Mouse (Mus musculus) MEL (cell line): ENCODE results near the gene Dolpp1. TPM values are rescaled to one million over a fixed set of nuclear protein-coding genes. Genes with fewer than 3 reads are reported as not detected.

ENCODE experiments used
- DNase-seq: peaks from one replicate; pipeline ENCODE4 v3.0.0; 2011; ENCODE audit warnings: low read depth, low spot score
- H3K27ac ChIP-seq: 2 replicates; pipeline ENCODE4 v1.5.1; 2012; ENCODE audit warnings: low read depth, mild to moderate bottlenecking, control low read depth, low read length, moderate library complexity; ENCODE audit not compliant: control insufficient read depth
- H3K27me3 ChIP-seq, 2 experiments: fragments of 150-350 bp in 1 of 2; sonication (generic) in 1 of 2; 2 replicates each; pipeline ENCODE4 v1.6.1; 2012; ENCODE audit warnings: low read length in 2 of 2, mild to moderate bottlenecking in 2 of 2, improper control_type of control experiment in 1 of 2, moderate library complexity in 1 of 2; ENCODE audit not compliant: insufficient read depth in 2 of 2, control insufficient read depth in 1 of 2
- H3K36me3 ChIP-seq, 2 experiments: 2 replicates each; pipeline ENCODE4 v1.6.1; 2012 to 2014; ENCODE audit warnings: low read length in 2 of 2, improper control_type of control experiment in 1 of 2, inconsistent platforms in 1 of 2, mild to moderate bottlenecking in 1 of 2; ENCODE audit not compliant: insufficient read depth in 2 of 2, control insufficient read depth in 1 of 2
- H3K4me1 ChIP-seq, 2 experiments: fragments of 150-350 bp in 1 of 2; sonication (generic) in 1 of 2; 2 replicates each; pipeline ENCODE4 v1.6.1; 2012; ENCODE audit warnings: low read length in 2 of 2, improper control_type of control experiment in 1 of 2, mild to moderate bottlenecking in 1 of 2; ENCODE audit not compliant: insufficient read depth in 2 of 2, control insufficient read depth in 1 of 2
- H3K4me3 ChIP-seq, 2 experiments: fragments of 150-350 bp in 1 of 2; sonication (generic) in 1 of 2; 2 replicates each; pipeline ENCODE4 v1.5.1; 2012; ENCODE audit warnings: low read depth in 2 of 2, low read length in 2 of 2, mild to moderate bottlenecking in 2 of 2, moderate library complexity in 2 of 2, control low read depth in 1 of 2, improper control_type of control experiment in 1 of 2; ENCODE audit not compliant: control insufficient read depth in 1 of 2, insufficient read depth in 1 of 2
- H3K79me2 ChIP-seq: 2 replicates; pipeline ENCODE4 v1.6.1; 2012; ENCODE audit warnings: mild to moderate bottlenecking, low read length, moderate library complexity; ENCODE audit not compliant: control insufficient read depth, poor library complexity, insufficient read depth
- H3K9ac ChIP-seq: 2 replicates; pipeline ENCODE4 v1.6.1; 2012; ENCODE audit warnings: low read depth, mild to moderate bottlenecking, control low read depth, low read length, moderate library complexity; ENCODE audit not compliant: control insufficient read depth, poor library complexity, severe bottlenecking
- H3K9me3 ChIP-seq: fragments of 150-350 bp; sonication (generic); replicated peaks from 2 replicates; pipeline ENCODE4 v1.6.1; 2012; ENCODE audit warnings: mild to moderate bottlenecking, low read length, improper control_type of control experiment, moderate library complexity; ENCODE audit not compliant: insufficient read depth
- BHLHE40 ChIP-seq: IDR thresholded peaks from 2 replicates; pipeline ENCODE4 v1.6.1; 2012; ENCODE audit warnings: low read depth, mild to moderate bottlenecking, inconsistent platforms, low read length, improper control_type of control experiment, borderline replicate concordance
- CTCF ChIP-seq, 3 experiments: IDR thresholded peaks in 2 of 3; conservative IDR thresholded peaks in 1 of 3; 2 replicates each; pipeline ENCODE4 v1.5.1; 2011 to 2012; ENCODE audit warnings: low read length in 3 of 3, low read depth in 2 of 3, mild to moderate bottlenecking in 2 of 3, improper control_type of control experiment in 1 of 3, inconsistent platforms in 1 of 3, mixed read lengths in 1 of 3, moderate library complexity in 1 of 3; ENCODE audit not compliant: control insufficient read depth in 1 of 3, insufficient read depth in 1 of 3, poor library complexity in 1 of 3, severe bottlenecking in 1 of 3
- E2F4 ChIP-seq: IDR thresholded peaks from 2 replicates; pipeline ENCODE4 v1.6.1; 2011; ENCODE audit warnings: low read depth, low read length, improper control_type of control experiment, borderline replicate concordance
- ELF1 ChIP-seq: IDR thresholded peaks from 2 replicates; pipeline ENCODE4 v1.6.1; 2014; ENCODE audit warnings: low read depth, mild to moderate bottlenecking, inconsistent platforms, low read length, improper control_type of control experiment, moderate library complexity
- ETS1 ChIP-seq: IDR thresholded peaks from 2 replicates; pipeline ENCODE4 v1.6.1; 2012; ENCODE audit warnings: low read depth, mild to moderate bottlenecking, inconsistent platforms, low read length, improper control_type of control experiment, moderate library complexity
- GATA1 ChIP-seq: IDR thresholded peaks from 2 replicates; pipeline ENCODE4 v1.6.1; 2011; ENCODE audit warnings: low read depth, low read length, improper control_type of control experiment
- JUND ChIP-seq: IDR thresholded peaks from 2 replicates; pipeline ENCODE4 v1.6.1; 2011; ENCODE audit warnings: low read depth, mild to moderate bottlenecking, improper control_type of control experiment, low read length
- MAFK ChIP-seq: IDR thresholded peaks from 2 replicates; pipeline ENCODE4 v1.6.1; 2011; ENCODE audit warnings: low read depth, mild to moderate bottlenecking, low read length, improper control_type of control experiment, borderline replicate concordance
- MAZ ChIP-seq: IDR thresholded peaks from 2 replicates; pipeline ENCODE4 v1.6.1; 2012; ENCODE audit warnings: low read depth, mild to moderate bottlenecking, inconsistent platforms, low read length, improper control_type of control experiment
- MEF2A ChIP-seq: IDR thresholded peaks from 2 replicates; pipeline ENCODE4 v1.6.1; 2014; ENCODE audit warnings: low read depth, mild to moderate bottlenecking, inconsistent platforms, low read length, improper control_type of control experiment; ENCODE audit not compliant: poor library complexity, insufficient replicate concordance, severe bottlenecking; ENCODE audit errors: extremely low read depth
- MXI1 ChIP-seq: IDR thresholded peaks from 2 replicates; pipeline ENCODE4 v1.6.1; 2011; ENCODE audit warnings: mild to moderate bottlenecking, low read depth, low read length, improper control_type of control experiment
- NELFE ChIP-seq: IDR thresholded peaks from 2 replicates; pipeline ENCODE4 v1.6.1; 2011; ENCODE audit warnings: low read depth, low read length, improper control_type of control experiment
- POLR2AphosphoS2 ChIP-seq: IDR thresholded peaks from 2 replicates; pipeline ENCODE4 v1.6.1; 2011; ENCODE audit warnings: low read length, improper control_type of control experiment
- POLR2AphosphoS5 ChIP-seq: IDR thresholded peaks from 2 replicates; pipeline ENCODE4 v1.6.1; 2012; ENCODE audit warnings: low read depth, borderline replicate concordance, mild to moderate bottlenecking, inconsistent platforms, low read length, moderate library complexity, mixed read lengths
- RAD21 ChIP-seq: IDR thresholded peaks from 2 replicates; pipeline ENCODE4 v1.6.1; 2011; ENCODE audit warnings: mild to moderate bottlenecking, low read depth, low read length, improper control_type of control experiment
- SMC3 ChIP-seq: IDR thresholded peaks from 2 replicates; pipeline ENCODE4 v1.6.1; 2011; ENCODE audit warnings: low read depth, low read length, improper control_type of control experiment
- TBP ChIP-seq: IDR thresholded peaks from 2 replicates; pipeline ENCODE4 v1.8.0; 2011; ENCODE audit warnings: low read depth, low read length, improper control_type of control experiment
- UBTF ChIP-seq: IDR thresholded peaks from 2 replicates; pipeline ENCODE4 v1.6.1; 2012; ENCODE audit warnings: low read depth, mild to moderate bottlenecking, inconsistent platforms, low read length, improper control_type of control experiment, moderate library complexity, borderline replicate concordance; ENCODE audit not compliant: insufficient read depth
- USF2 ChIP-seq, 2 experiments: IDR thresholded peaks; 2 replicates each; pipeline ENCODE4 v1.6.1; 2011 to 2012; ENCODE audit warnings: improper control_type of control experiment in 2 of 2, low read length in 2 of 2, borderline replicate concordance in 1 of 2, inconsistent platforms in 1 of 2, low read depth in 1 of 2, mild to moderate bottlenecking in 1 of 2; ENCODE audit not compliant: insufficient read depth in 1 of 2
- ZMIZ1 ChIP-seq: IDR thresholded peaks from 2 replicates; pipeline ENCODE4 v1.6.1; 2012; ENCODE audit warnings: low read depth, mild to moderate bottlenecking, inconsistent platforms, low read length, improper control_type of control experiment, moderate library complexity
- polyA plus RNA-seq, 2 experiments: library from polyadenylated mRNA; stranded (reverse) in 1 of 2; unstranded in 1 of 2; fragments of >175 nt in 1 of 2; fragments of >200 nt in 1 of 2; gene quantifications; 2 replicates each; pipeline versions ENCODE4 v1.2.1 to v1.2.4; 2012; ENCODE audit warnings: low replicate concordance in 2 of 2, low read depth in 1 of 2; ENCODE audit not compliant: insufficient read length in 2 of 2, insufficient read depth in 1 of 2, missing spikeins in 1 of 2
- total RNA-seq: library from RNA; depleted of rRNA; stranded (reverse); fragments of 300-350 nt; gene quantifications from 2 replicates; pipeline ENCODE4 v1.2.3, GENCODE M21; 2012

The Dolpp1 gene
- total and polyA plus RNA-seq, 3 experiments: 28.0 to 37.5 TPM; not detected in 1

DNA sequence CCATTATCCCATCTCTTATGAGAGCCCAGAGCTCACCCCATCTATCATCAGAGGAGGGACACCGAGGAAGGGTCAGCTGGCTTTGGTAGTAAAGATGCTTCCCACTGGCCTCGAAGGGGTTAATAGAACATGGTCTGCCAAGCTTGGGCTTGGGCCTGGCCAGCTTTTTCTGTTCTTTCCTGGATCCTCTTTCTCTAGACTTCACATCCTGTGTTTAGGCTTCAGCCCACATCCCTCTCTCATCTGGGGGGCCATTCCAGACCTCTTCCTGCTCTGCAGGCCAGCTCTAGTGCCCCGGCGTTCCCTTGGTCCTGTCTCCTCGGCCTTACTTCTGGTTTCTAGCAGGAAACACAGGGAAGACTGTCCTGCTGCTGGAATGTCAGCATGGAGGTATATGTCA, 52.0 kb downstream of the Dolpp1 start:
- Histone ChIP-seq H3K36me3 (peaks cover 0 to 6% of the 10 kb centered on the region in 2 experiments; a peak in 1 of 4 replicates), H3K9me3 (no peaks in the 10 kb centered on the region), H3K27me3 (no peaks in the 10 kb centered on the region), H3K9ac (no peak overlapping the region), H3K4me1 (no peaks in the 10 kb centered on the region), H3K4me3 (no peak overlapping the region), H3K27ac (no peak overlapping the region), H3K79me2 (no peaks in the 10 kb centered on the region)
- TF ChIP-seq MEF2A (no peak), JUND (no peak), MAZ (no peak), RAD21 (no peak), ZMIZ1 (no peak), POLR2AphosphoS2 (no peak), CTCF (IDR thresholded peaks at IDR 0.05 in 2 of 3, conservative IDR thresholded peaks at IDR 0.05 in 1 of 3; ENCODE audit: control insufficient read depth in 1 of 3, insufficient read depth in 1 of 3, low read depth in 2 of 3, low read length in 3 of 3, poor library complexity in 1 of 3, severe bottlenecking in 1 of 3) (no peak), BHLHE40 (no peak), POLR2AphosphoS5 (no peak), MXI1 (no peak), GATA1 (no peak), ETS1 (no peak), MAFK (no peak)
- DNase-seq: no peak

GRCm38 (mm10) chr2:30444450-30444849, 52.4 kb downstream of the Dolpp1 start:
- DNase-seq: no peak
- Histone ChIP-seq H3K9ac (no peak overlapping the region), H3K4me3 (no peak overlapping the region), H3K27me3 (no peaks in the 10 kb centered on the region), H3K4me1 (no peaks in the 10 kb centered on the region), H3K79me2 (no peaks in the 10 kb centered on the region), H3K27ac (no peak overlapping the region), H3K36me3 (peaks cover 0 to 6% of the 10 kb centered on the region in 2 experiments; a peak in 1 of 4 replicates), H3K9me3 (no peaks in the 10 kb centered on the region)
- TF ChIP-seq TBP (no peak), SMC3 (no peak), POLR2AphosphoS2 (no peak), CTCF (IDR thresholded peaks at IDR 0.05 in 2 of 3, conservative IDR thresholded peaks at IDR 0.05 in 1 of 3; ENCODE audit: control insufficient read depth in 1 of 3, insufficient read depth in 1 of 3, low read depth in 2 of 3, low read length in 3 of 3, poor library complexity in 1 of 3, severe bottlenecking in 1 of 3) (no peak), USF2 (IDR thresholded peaks at IDR 0.05; ENCODE audit: borderline replicate concordance in 1 of 2, insufficient read depth in 1 of 2, low read depth in 1 of 2, low read length in 2 of 2) (no peak), BHLHE40 (no peak), NELFE (no peak), POLR2AphosphoS5 (no peak), RAD21 (no peak), MAFK (no peak), ETS1 (no peak), UBTF (no peak), E2F4 (no peak), JUND (no peak), ELF1 (no peak)
